Mouse (Mus musculus) kidney, embryonic 14.5 days (tissue): Measurements from ENCODE around the gene Ranbp10. TPM values are rescaled to one million over a fixed set of nuclear protein-coding genes. Genes with fewer than 3 reads are reported as not detected.
A peak's percentile ranks its signal among the peaks of the same experiment; 100 is the strongest.

Source experiments
- ATAC-seq: fragments of 200-750 bp; cut with Nextera tagmentation; 2 replicates; pipeline ENCODE4 v1.8.0; 2017; ENCODE audit warnings: moderate number of reproducible peaks, mild to moderate bottlenecking, moderate TSS enrichment, moderate library complexity; ENCODE audit not compliant: low FRiP score, low TSS enrichment
- H3K27ac ChIP-seq: fragments of 300-500 bp; sonication (generic); 2 replicates; pipeline ENCODE4 v1.5.1; 2014; ENCODE audit warnings: low read depth, mild to moderate bottlenecking, low read length, moderate library complexity, mixed read lengths
- H3K27me3 ChIP-seq: fragments of 300-500 bp; sonication (generic); 2 replicates; pipeline ENCODE4 v1.6.1; 2014; ENCODE audit warnings: mild to moderate bottlenecking, low read length; ENCODE audit not compliant: control insufficient read depth, insufficient read depth
- H3K36me3 ChIP-seq: fragments of 300-500 bp; sonication (generic); 2 replicates; pipeline ENCODE4 v1.6.1; 2014; ENCODE audit warnings: low read length, mixed read lengths; ENCODE audit not compliant: control insufficient read depth, insufficient read depth
- H3K4me1 ChIP-seq: fragments of 300-500 bp; sonication (generic); 2 replicates; pipeline ENCODE4 v1.6.1; 2014; ENCODE audit warnings: low read length, mixed read lengths; ENCODE audit not compliant: control insufficient read depth, insufficient read depth
- H3K4me2 ChIP-seq: fragments of 300-500 bp; sonication (generic); replicated peaks from 2 replicates; pipeline ENCODE4 v1.6.1; 2014; ENCODE audit warnings: low read depth, mild to moderate bottlenecking, low read length
- H3K4me3 ChIP-seq: fragments of 300-500 bp; sonication (generic); 2 replicates; pipeline ENCODE4 v1.5.1; 2014; ENCODE audit warnings: mild to moderate bottlenecking, low read length
- H3K9ac ChIP-seq: fragments of 300-500 bp; sonication (generic); 2 replicates; pipeline ENCODE4 v1.6.1; 2014; ENCODE audit warnings: low read depth, mild to moderate bottlenecking, low read length, moderate library complexity
- H3K9me3 ChIP-seq: fragments of 300-500 bp; sonication (generic); 2 replicates; pipeline ENCODE4 v1.6.1; 2016; ENCODE audit warnings: low read length; ENCODE audit not compliant: control insufficient read depth
- WGBS: fragments of 180-500 bp; shearing (Covaris S2); extraction: QIAGEN DNeasy Blood & Tissue Kit; methylation state at CpG from one replicate; pipeline ENCODE4 v1.1.7; 2014; 5-methylcytosine and 5-hydroxymethylcytosine counted together
- polyA plus RNA-seq: library from polyadenylated mRNA; unstranded; fragments of >200 nt; fragmentation: Nextera tagmentation; extraction: Ambion mirVana; gene quantifications from 2 replicates; pipeline ENCODE4 v1.2.1, GENCODE M21; 2014

Ranbp10 gene
- polyA plus RNA-seq, 1 experiment from 2014 or later, result 14.9 TPM

DNA sequence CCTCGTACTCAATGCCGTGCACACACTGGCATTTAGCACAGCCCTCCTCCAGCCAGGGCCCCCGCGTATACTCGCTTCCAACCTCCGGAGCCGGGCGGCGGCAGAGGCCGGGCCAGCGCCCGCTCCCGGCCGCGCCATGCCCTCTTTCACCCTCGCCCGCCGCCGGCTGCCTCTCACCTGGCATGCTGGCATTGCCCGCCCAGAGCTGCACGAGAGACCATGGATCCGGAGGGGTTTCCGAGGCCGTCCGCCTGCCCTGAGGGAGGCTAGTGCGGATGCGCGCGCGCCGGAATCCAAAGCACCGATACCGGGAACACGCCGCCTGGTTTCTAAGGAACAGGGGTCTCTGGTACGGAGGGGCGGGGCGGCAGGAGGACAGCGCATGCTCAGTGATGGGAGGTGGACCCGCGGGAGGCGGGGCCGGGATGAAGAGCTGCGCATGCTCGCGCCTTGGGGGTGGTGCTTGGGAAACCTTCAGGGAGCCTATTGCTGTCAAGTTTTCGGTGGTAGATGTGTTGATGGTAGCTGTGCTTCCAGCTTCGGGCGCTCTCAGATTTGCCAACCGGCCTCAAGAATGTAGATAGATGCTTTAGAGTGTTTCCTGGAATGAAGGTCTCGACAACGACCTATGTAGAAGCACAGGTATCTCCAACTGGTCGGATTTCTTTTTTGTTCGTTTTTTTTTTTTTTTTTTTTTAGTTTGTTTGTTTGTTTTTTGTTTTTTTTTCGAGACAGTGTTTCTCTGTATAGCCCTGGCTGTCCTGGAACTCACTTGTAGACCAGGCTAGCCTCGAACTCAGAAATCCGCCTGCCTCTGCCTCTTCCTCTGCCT lies 68.7 kb downstream of the Ranbp10 start, which contains the start of gene Gfod2:
Gfod2 (minus strand) TSS at position 388 of the 832 bp plus-strand sequence.
- 3% methylated on average over 57 of the region's 57 CpGs for WGBS
- ATAC-seq, result peak; percentile 99
- peak within 1 kb of the TSS; percentile 55; the same call in 1 of the 2 replicates for H3K27ac ChIP-seq

DNA sequence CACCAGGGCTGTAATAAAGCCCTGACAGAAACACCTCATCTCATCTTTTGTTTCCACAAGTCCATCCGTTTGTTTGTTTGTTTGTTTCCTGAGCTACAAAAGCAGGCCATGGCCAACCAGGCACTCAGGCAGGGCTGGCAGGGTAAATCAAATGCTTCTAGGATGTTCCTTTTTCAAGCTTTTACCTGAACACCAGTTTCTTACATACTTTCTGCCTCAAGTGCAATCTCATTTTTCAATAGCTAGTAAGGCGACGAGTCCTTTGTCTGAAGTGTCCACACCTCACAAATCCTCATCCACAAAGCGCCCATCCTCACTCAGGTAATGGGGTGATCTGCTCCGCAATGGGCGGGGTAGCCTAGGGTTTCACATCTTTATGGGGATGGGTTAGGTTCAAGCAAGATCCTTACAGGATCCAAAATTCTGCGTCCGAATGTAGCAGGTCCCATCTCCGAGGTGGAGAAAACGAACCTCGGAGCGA lies 69.3 kb downstream of the Ranbp10 start:
- H3K4me2 ChIP-seq, result peak overlapping the region; percentile 61
- H3K4me3 ChIP-seq, result peak overlapping the region; percentile 97
- H3K9me3 ChIP-seq, result no peaks in the 10 kb centered on the region
- H3K9ac ChIP-seq, result peak overlapping the region; percentile 82
- ATAC-seq, result no peak
- H3K36me3 ChIP-seq, result no peaks in the 10 kb centered on the region
- H3K27ac ChIP-seq, result peak overlapping the region; percentile 55; the same call in 1 of the 2 replicates
- WGBS, result under 1% methylated on average over 12 of the region's 12 CpGs
- H3K4me1 ChIP-seq, result no peaks in the 10 kb centered on the region
- H3K27me3 ChIP-seq, result no peaks in the 10 kb centered on the region

More for the DNA sequence above, 68.7 kb downstream of the Ranbp10 start, which contains the start of gene Gfod2:
- H3K36me3 ChIP-seq, result no peaks in the 10 kb centered on the region
- peak within 1 kb of the TSS; percentile 61 for H3K4me2 ChIP-seq
- H3K4me1 ChIP-seq, result no peaks in the 10 kb centered on the region
- H3K9ac ChIP-seq, result peak within 1 kb of the TSS; percentile 82
- H3K27me3 ChIP-seq, result no peaks in the 10 kb centered on the region
- no peaks in the 10 kb centered on the region for H3K9me3 ChIP-seq
- H3K4me3 ChIP-seq, result peak within 1 kb of the TSS; percentile 97

- no peak for ATAC-seq
- peaks cover 8% of the 10 kb centered on the region for H3K4me1 ChIP-seq
- 60% methylated on average over 2 of the region's 2 CpGs for WGBS
These were observed 72.5 kb downstream of the Ranbp10 start for GRCm38 (mm10) chr8:105754688-105755087.

GRCm38 (mm10) chr8:105753916-105754315 lies 73.2 kb downstream of the Ranbp10 start:
- peaks cover 9% of the 10 kb centered on the region for H3K4me1 ChIP-seq
- H3K9me3 ChIP-seq, result no peaks in the 10 kb centered on the region
- H3K4me3 ChIP-seq, result no peak overlapping the region
- H3K27ac ChIP-seq, result no peak overlapping the region
- H3K36me3 ChIP-seq, result no peaks in the 10 kb centered on the region
- no peak for ATAC-seq
- no peaks in the 10 kb centered on the region for H3K27me3 ChIP-seq
- no peak overlapping the region for H3K4me2 ChIP-seq
- H3K9ac ChIP-seq, result no peak overlapping the region
- 84% methylated on average over 2 of the region's 2 CpGs for WGBS

More at GRCm38 (mm10) chr8:105754688-105755087, 72.5 kb downstream of the Ranbp10 start:
- Histone ChIP-seq H3K9me3 (no peaks in the 10 kb centered on the region), H3K9ac (no peak overlapping the region), H3K27me3 (no peaks in the 10 kb centered on the region), H3K36me3 (no peaks in the 10 kb centered on the region), H3K27ac (no peak overlapping the region), H3K4me3 (no peak overlapping the region), H3K4me2 (no peak overlapping the region)

- Histone ChIP-seq H3K4me3 (no peak overlapping the region), H3K4me1 (peaks cover 18% of the 10 kb centered on the region), H3K36me3 (no peaks in the 10 kb centered on the region), H3K27me3 (no peaks in the 10 kb centered on the region), H3K4me2 (no peak overlapping the region; the same call in 1 of the 2 replicates), H3K9me3 (no peaks in the 10 kb centered on the region), H3K27ac (peak overlapping the region; percentile 49), H3K9ac (no peak overlapping the region)
- ATAC-seq, result peak; percentile 46; the same call in 1 of the 2 replicates
- WGBS, result 7% methylated on average over 11 of the region's 11 CpGs
These were observed 76.5 kb downstream of the Ranbp10 start for GRCm38 (mm10) chr8:105750606-105751005.

- H3K27ac ChIP-seq, result no peak overlapping the region
These were observed 83.8 kb downstream of the Ranbp10 start for GRCm38 (mm10) chr8:105743301-105743700.

DNA sequence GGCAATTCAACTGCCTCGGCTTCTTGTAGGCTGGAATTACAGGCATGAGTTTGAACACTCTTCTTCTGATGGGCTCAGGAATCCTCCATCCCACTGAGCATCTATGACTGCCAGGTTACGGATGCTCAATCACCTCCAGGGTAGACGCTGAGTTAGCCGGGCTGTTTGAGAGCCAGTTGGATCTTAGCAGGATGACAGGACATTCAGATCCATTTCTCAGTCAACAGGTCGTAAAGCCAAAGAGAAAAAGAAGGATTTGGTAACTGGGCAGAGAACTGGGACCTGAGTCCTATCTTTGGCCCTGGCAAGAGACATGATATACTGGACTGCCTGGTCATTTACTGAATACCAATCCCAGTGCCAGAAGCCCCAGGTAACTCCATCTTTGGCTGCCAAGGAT lies 87.9 kb downstream of the Ranbp10 start:
- H3K9me3 ChIP-seq, result no peaks in the 10 kb centered on the region
- H3K4me1 ChIP-seq, result no peaks in the 10 kb centered on the region
- H3K4me3 ChIP-seq, result no peak overlapping the region
- 85% methylated on average over 5 of the region's 5 CpGs for WGBS
- no peaks in the 10 kb centered on the region for H3K36me3 ChIP-seq
- H3K27ac ChIP-seq, result no peak overlapping the region
- ATAC-seq, result no peak
- H3K9ac ChIP-seq, result no peak overlapping the region
- H3K4me2 ChIP-seq, result no peak overlapping the region
- no peaks in the 10 kb centered on the region for H3K27me3 ChIP-seq

More at GRCm38 (mm10) chr8:105743301-105743700, 83.8 kb downstream of the Ranbp10 start:
- no peak for ATAC-seq
- Histone ChIP-seq H3K9me3 (no peaks in the 10 kb centered on the region), H3K27me3 (no peaks in the 10 kb centered on the region), H3K4me2 (no peak overlapping the region), H3K4me3 (no peak overlapping the region), H3K36me3 (no peaks in the 10 kb centered on the region), H3K4me1 (peaks cover 6% of the 10 kb centered on the region; the same call in 1 of the 2 replicates), H3K9ac (no peak overlapping the region)
- 66% methylated on average over 4 of the region's 4 CpGs for WGBS

DNA sequence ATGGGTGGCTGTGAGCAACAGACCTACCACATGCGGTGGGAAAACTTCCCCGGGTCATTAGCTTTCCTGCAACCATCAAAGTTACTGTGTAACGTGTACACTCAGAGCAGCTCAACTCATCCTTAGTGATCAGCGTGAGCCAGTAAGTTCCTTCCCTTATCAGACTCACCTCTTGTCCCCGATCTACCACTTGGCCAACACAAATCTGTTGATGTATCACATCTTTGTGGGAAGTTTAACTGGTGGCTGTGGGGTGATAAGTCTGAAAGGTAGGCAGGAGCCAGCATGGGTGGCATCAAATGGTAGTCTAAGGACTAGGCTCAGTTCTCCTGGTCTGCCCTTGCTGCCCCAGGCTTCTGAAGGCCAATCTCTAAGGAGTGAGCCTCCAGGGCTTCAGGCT lies 95.0 kb downstream of the Ranbp10 start:
- Histone ChIP-seq H3K27me3 (no peaks in the 10 kb centered on the region), H3K4me1 (0 out of 2 replicates have a peak, but pooled peaks cover 2% of the 10 kb centered on the region), H3K36me3 (peaks cover 8% of the 10 kb centered on the region; the same call in 1 of the 2 replicates), H3K4me2 (no peak overlapping the region), H3K27ac (no peak overlapping the region), H3K9me3 (no peaks in the 10 kb centered on the region), H3K4me3 (no peak overlapping the region), H3K9ac (no peak overlapping the region)
- 81% methylated on average over 5 of the region's 5 CpGs for WGBS
- no peak for ATAC-seq
